Mouse (Mus musculus): ENCODE measurements around the gene Polr2a.
"Not testable (repeated sequence)": the region's sequence is repeated elsewhere in the genome, so short reads cannot be mapped to it uniquely, and the experiment has no call there.

DNA sequence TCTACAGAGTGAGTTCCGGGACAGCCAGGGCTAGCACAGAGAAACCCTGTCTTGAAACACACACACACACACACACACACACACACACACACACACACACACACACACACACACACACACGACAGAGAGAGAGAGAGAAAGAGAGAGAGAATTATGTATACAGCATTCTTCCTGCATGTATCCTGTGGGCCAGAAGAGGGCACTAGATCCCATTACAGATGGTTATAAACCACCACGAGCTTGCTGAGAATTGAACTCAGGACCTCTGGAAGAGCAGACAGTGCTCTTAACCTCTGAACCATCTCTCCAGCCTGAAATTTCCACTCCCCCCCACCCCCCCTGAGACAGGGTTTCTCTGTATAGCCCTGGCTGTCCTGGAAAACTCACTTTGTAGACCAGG is 27.0 kb downstream of the Polr2a start:
- TF ChIP-seq CTCF (IDR thresholded peaks at IDR 0.05; ENCODE audit: borderline replicate concordance, insufficient read depth, low read depth, low read length); POLR2A (IDR thresholded peaks at IDR 0.05; ENCODE audit: borderline replicate concordance, insufficient read depth, low read length): not testable (repeated sequence)

Data from cerebellum, adult 2 months (tissue).